Mouse (Mus musculus) CH12.LX (cell line): ENCODE measurements at regions not wholly inside any gene's neighbourhood (a gene's known extent, or its start where the extent isn't known, plus 50 kb on each side); places are given as distances from the start of the nearest gene placed in this dataset.

ENCODE experiments used
- DNase-seq: peaks from one replicate; pipeline ENCODE4 v3.0.0-alpha.2; 2013; ENCODE audit errors: extremely low read depth
- H3K27ac ChIP-seq: 2 replicates; pipeline ENCODE4 v1.5.1; 2012; ENCODE audit warnings: low read depth, mild to moderate bottlenecking, control low read depth, moderate library complexity; ENCODE audit not compliant: insufficient read depth
- H3K27me3 ChIP-seq: replicated peaks from 2 replicates; pipeline ENCODE3; 2012; ENCODE audit warnings: inconsistent platforms
- H3K36me3 ChIP-seq, 2 experiments: replicated peaks in 1 of 2; 2 replicates each; pipeline versions ENCODE3 to v1.6.1; 2012; ENCODE audit warnings: inconsistent platforms in 1 of 2, low read length in 1 of 2, mild to moderate bottlenecking in 1 of 2, mixed read lengths in 1 of 2, moderate library complexity in 1 of 2; ENCODE audit not compliant: control insufficient read depth in 1 of 2, insufficient read depth in 1 of 2
- H3K4me1 ChIP-seq, 2 experiments: 2 replicates each; pipeline ENCODE4 v1.6.1; 2012; ENCODE audit warnings: inconsistent platforms in 1 of 2, moderate library complexity in 1 of 2; ENCODE audit not compliant: insufficient read depth in 2 of 2, control insufficient read depth in 1 of 2
- H3K4me2 ChIP-seq: 2 replicates; pipeline ENCODE4 v1.6.1; 2012; ENCODE audit warnings: low read depth, mild to moderate bottlenecking, control low read depth; ENCODE audit not compliant: poor library complexity, insufficient read depth, severe bottlenecking
- H3K4me3 ChIP-seq, 3 experiments: fragments of 150-350 bp in 1 of 3; sonication (generic) in 1 of 3; replicated peaks in 1 of 3; 2 replicates each; pipeline versions ENCODE3 to v1.5.1; 2011 to 2012; ENCODE audit warnings: low read depth in 2 of 3, low read length in 2 of 3, mild to moderate bottlenecking in 2 of 3, moderate library complexity in 2 of 3, control low read depth in 1 of 3, improper control_type of control experiment in 1 of 3, inconsistent platforms in 1 of 3, mixed read lengths in 1 of 3; ENCODE audit not compliant: poor library complexity in 1 of 3
- H3K79me2 ChIP-seq: replicated peaks from 2 replicates; pipeline ENCODE4 v1.6.1; 2012; ENCODE audit warnings: mild to moderate bottlenecking, moderate library complexity; ENCODE audit not compliant: control insufficient read depth, poor library complexity, insufficient read depth, severe bottlenecking; ENCODE audit errors: extremely low read depth
- H3K9ac ChIP-seq: 2 replicates; pipeline ENCODE4 v1.6.1; 2012; ENCODE audit warnings: low read depth, mild to moderate bottlenecking, control low read depth, moderate library complexity; ENCODE audit not compliant: insufficient read depth
- H3K9me3 ChIP-seq: replicated peaks from 2 replicates; pipeline ENCODE3; 2012; ENCODE audit warnings: low read length, inconsistent platforms, mixed read lengths
- BHLHE40 ChIP-seq: IDR thresholded peaks from 2 replicates; pipeline ENCODE4 v1.6.1; 2011; ENCODE audit warnings: mild to moderate bottlenecking, low read depth, low read length, improper control_type of control experiment
- CHD1 ChIP-seq: IDR thresholded peaks from 2 replicates; pipeline ENCODE4 v1.6.1; 2012; ENCODE audit warnings: low read depth, low read length, improper control_type of control experiment, inconsistent platforms
- CHD2 ChIP-seq: IDR thresholded peaks from 2 replicates; pipeline ENCODE4 v1.6.1; 2011; ENCODE audit warnings: low read length, improper control_type of control experiment
- CTCF ChIP-seq, 2 experiments: IDR thresholded peaks in 1 of 2; conservative IDR thresholded peaks in 1 of 2; 2 replicates each; pipeline ENCODE4 v1.5.1; 2011 to 2012; ENCODE audit warnings: low read depth in 2 of 2, low read length in 2 of 2, improper control_type of control experiment in 1 of 2, inconsistent platforms in 1 of 2, mild to moderate bottlenecking in 1 of 2, moderate library complexity in 1 of 2
- E2F4 ChIP-seq: IDR thresholded peaks from 2 replicates; pipeline ENCODE4 v1.6.1; 2011; ENCODE audit warnings: low read depth, low read length, improper control_type of control experiment; ENCODE audit not compliant: insufficient replicate concordance
- ELF1 ChIP-seq: IDR thresholded peaks from 2 replicates; pipeline ENCODE4 v1.6.1; 2014; ENCODE audit warnings: low read depth, mild to moderate bottlenecking, inconsistent platforms, low read length, improper control_type of control experiment
- ETS1 ChIP-seq: conservative IDR thresholded peaks from 2 replicates; pipeline ENCODE4 v1.6.1; 2012; ENCODE audit warnings: low read depth, mild to moderate bottlenecking, inconsistent platforms, low read length, improper control_type of control experiment, moderate library complexity
- HCFC1 ChIP-seq: IDR thresholded peaks from 2 replicates; pipeline ENCODE4 v1.6.1; 2012; ENCODE audit warnings: low read depth, mild to moderate bottlenecking, inconsistent platforms, low read length, improper control_type of control experiment
- JUN ChIP-seq: IDR thresholded peaks from 2 replicates; pipeline ENCODE4 v1.6.1; 2011; ENCODE audit warnings: low read depth, mild to moderate bottlenecking, low read length, improper control_type of control experiment, moderate library complexity; ENCODE audit not compliant: insufficient read depth
- MAX ChIP-seq: IDR thresholded peaks from 2 replicates; pipeline ENCODE4 v1.6.1; 2011; ENCODE audit warnings: low read length, improper control_type of control experiment
- MAZ ChIP-seq: IDR thresholded peaks from 2 replicates; pipeline ENCODE4 v1.6.1; 2012; ENCODE audit warnings: low read depth, mild to moderate bottlenecking, inconsistent platforms, low read length, improper control_type of control experiment, moderate library complexity
- NELFE ChIP-seq: IDR thresholded peaks from 2 replicates; pipeline ENCODE4 v1.6.1; 2011; ENCODE audit warnings: low read depth, low read length, improper control_type of control experiment
- NRF1 ChIP-seq: IDR thresholded peaks from 2 replicates; pipeline ENCODE4 v1.6.1; 2014; ENCODE audit warnings: low read depth, mild to moderate bottlenecking, inconsistent platforms, low read length, improper control_type of control experiment, moderate library complexity
- POLR2A ChIP-seq: IDR thresholded peaks from 2 replicates; pipeline ENCODE4 v1.6.1; 2011; ENCODE audit warnings: low read depth, mild to moderate bottlenecking, improper control_type of control experiment, low read length
- POLR2AphosphoS2 ChIP-seq: IDR thresholded peaks from 2 replicates; pipeline ENCODE4 v1.6.1; 2011; ENCODE audit warnings: low read depth, low read length, improper control_type of control experiment
- RAD21 ChIP-seq: IDR thresholded peaks from 2 replicates; pipeline ENCODE4 v1.6.1; 2011; ENCODE audit warnings: low read depth, mild to moderate bottlenecking, low read length, improper control_type of control experiment, moderate library complexity
- TBP ChIP-seq: conservative IDR thresholded peaks from 2 replicates; pipeline ENCODE4 v1.6.1; 2011; ENCODE audit warnings: low read depth, low read length, improper control_type of control experiment
- ZKSCAN1 ChIP-seq: IDR thresholded peaks from 2 replicates; pipeline ENCODE4 v1.6.1; 2012; ENCODE audit warnings: low read depth, inconsistent platforms, low read length, improper control_type of control experiment, borderline replicate concordance
- ZMIZ1 ChIP-seq: IDR thresholded peaks from 2 replicates; pipeline ENCODE4 v1.6.1; 2012; ENCODE audit warnings: low read depth, mild to moderate bottlenecking, inconsistent platforms, low read length, improper control_type of control experiment
- dilution Hi-C: fragments of 300-500 bp; cut with MboI; formaldehyde crosslinking; loops from 2 replicates; pipeline ENCODE4 v1.14.3; 2020; ENCODE audit warnings: low sequenced_read_pairs; ENCODE audit not compliant: extremely low pct_unique_long_range_greater_than_20kb, extremely low pct_ligation_motif_present
- in situ Hi-C: fragments of 300-500 bp; cut with MboI; formaldehyde crosslinking; loops from 3 replicates; pipeline ENCODE4 v1.14.3; 2019; ENCODE audit warnings: low sequenced_read_pairs, low pct_ligation_motif_present, low pct_unique_long_range_greater_than_20kb, mixed read lengths

DNA sequence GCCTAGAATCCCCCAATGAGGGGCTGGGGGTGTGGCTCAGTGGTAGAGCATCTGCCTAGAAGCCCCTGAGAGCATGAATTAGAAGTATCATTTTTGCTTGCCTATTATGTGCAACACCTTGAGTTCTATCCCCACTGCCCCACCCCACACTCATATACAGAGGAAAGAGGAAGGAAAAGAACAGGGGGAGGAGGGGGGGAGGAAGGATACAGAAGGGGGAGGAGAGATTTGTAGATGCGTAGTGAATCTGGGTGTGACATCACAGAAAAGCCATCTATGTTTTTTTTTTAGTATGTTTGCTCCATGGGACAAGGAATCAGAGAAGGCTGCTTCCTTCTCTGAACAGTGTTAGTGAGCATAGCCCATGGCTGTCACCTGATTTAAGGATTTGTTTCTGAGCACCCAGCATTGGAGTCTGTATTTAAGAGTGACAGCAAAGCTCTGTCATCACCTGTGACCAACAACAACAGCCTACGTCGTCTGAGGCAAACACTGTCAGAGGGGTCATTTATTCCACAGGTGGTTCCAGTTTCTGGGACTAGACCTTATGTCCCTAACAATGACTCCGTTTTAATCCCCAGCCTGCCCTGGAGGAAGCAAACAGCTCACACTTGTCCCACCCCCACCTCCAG lies 115.0 kb upstream of the Card11 start:
- in situ Hi-C loops (no loop called here), dilution Hi-C loops (no loop called here)
- H3K36me3 ChIP-seq = no peaks in the 10 kb centered on the region
- H3K9me3 ChIP-seq = no peaks in the 10 kb centered on the region
- no peak overlapping the region for H3K4me2 ChIP-seq
- no peak overlapping the region for H3K27ac ChIP-seq
- DNase-seq = no peak
- no peaks in the 10 kb centered on the region for H3K4me1 ChIP-seq
- H3K79me2 ChIP-seq = no peaks in the 10 kb centered on the region
- H3K9ac ChIP-seq = no peak overlapping the region
- TF ChIP-seq NRF1 (no peak), E2F4 (no peak), CHD1 (no peak), ETS1 (no peak), CTCF (conservative IDR thresholded peaks at IDR 0.05 in 1 of 2, IDR thresholded peaks at IDR 0.05 in 1 of 2; ENCODE audit: low read depth in 2 of 2, low read length in 2 of 2) (no peak), RAD21 (no peak), TBP (no peak), NELFE (no peak), HCFC1 (no peak)
- no peak overlapping the region for H3K4me3 ChIP-seq
- no peaks in the 10 kb centered on the region for H3K27me3 ChIP-seq

DNA sequence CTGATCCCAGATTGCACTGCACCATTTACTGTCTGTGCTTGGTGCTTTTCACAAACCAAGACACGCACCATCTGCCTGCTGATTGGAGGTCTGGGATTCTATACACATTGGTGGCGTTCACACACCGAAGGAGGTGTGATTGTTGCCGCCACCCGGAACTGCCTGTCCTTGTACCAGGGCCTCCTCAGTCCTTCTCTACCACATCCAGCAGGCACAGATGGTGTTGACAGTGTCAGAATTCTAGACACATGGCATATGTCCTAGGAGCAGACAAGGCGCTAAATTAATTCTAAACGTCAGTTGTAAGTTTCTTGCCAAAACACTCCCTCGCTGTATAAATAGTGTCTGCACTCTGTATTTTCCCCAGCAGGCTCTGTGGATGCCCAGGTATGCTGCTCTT lies 115.6 kb upstream of the Card11 start:
- H3K9ac ChIP-seq = no peak overlapping the region
- no peaks in the 10 kb centered on the region for H3K9me3 ChIP-seq
- TF ChIP-seq MAX (no peak), ELF1 (no peak), POLR2AphosphoS2 (no peak), NRF1 (no peak), POLR2A (no peak), RAD21 (no peak), JUN (no peak), ZKSCAN1 (no peak), CHD2 (no peak), E2F4 (no peak), ZMIZ1 (no peak), BHLHE40 (no peak), TBP (no peak), MAZ (no peak)
- H3K4me2 ChIP-seq = no peak overlapping the region
- no peaks in the 10 kb centered on the region for H3K4me1 ChIP-seq
- dilution Hi-C loops = no loop called here
- H3K27ac ChIP-seq = no peak overlapping the region
- H3K79me2 ChIP-seq = no peaks in the 10 kb centered on the region
- no peak for DNase-seq
- no peak overlapping the region for H3K4me3 ChIP-seq
- in situ Hi-C loops = no loop called here
- H3K27me3 ChIP-seq = no peaks in the 10 kb centered on the region
- no peaks in the 10 kb centered on the region for H3K36me3 ChIP-seq
